Mouse (Mus musculus) E14TG2a.4 (cell line): Measurements from ENCODE around the gene Olfr139.

Experiments
- H3K27me3 ChIP-seq: 2 replicates; pipeline ENCODE4 v1.6.1; 2014; ENCODE audit warnings: low read length, control low read depth; ENCODE audit not compliant: insufficient read depth
- H3K36me3 ChIP-seq: 2 replicates; pipeline ENCODE4 v1.6.1; 2014; ENCODE audit warnings: low read length, control low read depth; ENCODE audit not compliant: insufficient read depth
- H3K4me1 ChIP-seq: replicated peaks from 2 replicates; pipeline ENCODE4 v1.6.1; 2014; ENCODE audit warnings: low read depth, low read length, control low read depth
- H3K4me3 ChIP-seq: replicated peaks from 2 replicates; pipeline ENCODE4 v1.5.1; 2014; ENCODE audit warnings: mild to moderate bottlenecking, low read length
- H3K9me3 ChIP-seq: 2 replicates; pipeline ENCODE4 v1.6.1; 2014; ENCODE audit warnings: low read length, control low read depth
- CTCF ChIP-seq: conservative IDR thresholded peaks from 2 replicates; pipeline ENCODE4 v1.5.1; 2014; ENCODE audit warnings: low read length
- NANOG ChIP-seq: IDR thresholded peaks from 2 replicates; pipeline ENCODE4 v1.6.1; 2014; ENCODE audit warnings: borderline replicate concordance, low read length, mixed read lengths
- POU5F1 ChIP-seq: IDR thresholded peaks from 2 replicates; pipeline ENCODE4 v1.6.1; 2014; ENCODE audit warnings: low read length, borderline replicate concordance

Olfr139 gene

GRCm38 (mm10) chr11:74056451-74056850 lies at the start of gene Olfr139, which contains the start of gene Olfr399:
Gene Olfr139 (minus strand): TSS chr11:74056551.
Gene Olfr399 (minus strand): TSS chr11:74056615.
- Histone ChIP-seq H3K4me3 (no peak within 1 kb of the TSS), H3K27me3 (no peaks in the 10 kb centered on the region), H3K4me1 (no peaks in the 10 kb centered on the region), H3K36me3 (no peaks in the 10 kb centered on the region), H3K9me3 (peaks cover 6% of the 10 kb centered on the region)
- no peak for TF ChIP-seq POU5F1
- TF ChIP-seq CTCF, result no peak
- TF ChIP-seq NANOG, result no peak

DNA sequence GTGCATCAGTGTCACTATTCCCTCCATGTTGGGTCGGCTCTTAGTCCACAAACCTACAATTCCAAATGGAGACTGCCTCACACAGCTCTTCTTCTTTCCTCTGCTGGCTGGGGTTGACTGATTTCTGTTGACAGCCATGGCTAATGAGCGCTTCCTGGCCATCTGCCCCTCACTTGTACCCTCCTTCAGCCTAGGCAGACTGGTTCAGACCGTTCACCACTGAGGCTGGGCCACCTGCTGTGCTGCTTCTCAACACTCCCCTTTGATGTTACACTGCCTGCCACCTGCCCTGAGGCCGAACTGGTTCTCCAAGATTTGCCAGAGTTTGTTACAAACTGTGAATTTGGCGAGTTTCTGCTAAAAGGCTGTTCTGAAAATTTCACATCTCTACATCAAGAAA lies 48.7 kb upstream of the Olfr139 start:
- no peaks in the 10 kb centered on the region for H3K4me1 ChIP-seq
- TF ChIP-seq CTCF (no peak), NANOG (no peak), POU5F1 (no peak)
- no peaks in the 10 kb centered on the region for H3K36me3 ChIP-seq
- H3K9me3 ChIP-seq, result peaks cover 48% of the 10 kb centered on the region
- no peaks in the 10 kb centered on the region for H3K27me3 ChIP-seq
- no peak overlapping the region for H3K4me3 ChIP-seq

DNA sequence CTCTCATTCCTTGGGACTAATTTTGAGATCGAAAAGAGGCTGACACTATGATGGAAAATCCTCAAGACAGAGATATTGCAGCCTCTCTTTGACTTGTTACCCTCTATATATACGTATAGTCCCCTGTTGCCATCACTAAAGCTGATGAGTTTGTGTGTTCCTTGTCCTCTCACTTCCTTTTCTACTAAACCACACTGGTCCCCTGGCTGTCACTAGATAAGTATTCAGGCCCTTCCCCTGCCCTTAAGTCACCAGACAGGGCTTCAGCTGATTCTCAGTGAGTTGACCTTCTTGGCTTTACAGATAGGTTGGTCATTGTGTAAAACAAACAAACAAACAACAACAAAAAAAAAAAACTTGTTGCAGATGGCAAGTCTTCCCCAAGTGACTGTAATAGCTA lies 45.2 kb upstream of the Olfr139 start:
- H3K9me3 ChIP-seq, result peaks cover 46% of the 10 kb centered on the region
- no peak for TF ChIP-seq CTCF
- no peak for TF ChIP-seq NANOG
- TF ChIP-seq POU5F1, result no peak
- H3K4me1 ChIP-seq, result no peaks in the 10 kb centered on the region
- H3K36me3 ChIP-seq, result no peaks in the 10 kb centered on the region
- no peak overlapping the region for H3K4me3 ChIP-seq
- no peaks in the 10 kb centered on the region for H3K27me3 ChIP-seq

DNA sequence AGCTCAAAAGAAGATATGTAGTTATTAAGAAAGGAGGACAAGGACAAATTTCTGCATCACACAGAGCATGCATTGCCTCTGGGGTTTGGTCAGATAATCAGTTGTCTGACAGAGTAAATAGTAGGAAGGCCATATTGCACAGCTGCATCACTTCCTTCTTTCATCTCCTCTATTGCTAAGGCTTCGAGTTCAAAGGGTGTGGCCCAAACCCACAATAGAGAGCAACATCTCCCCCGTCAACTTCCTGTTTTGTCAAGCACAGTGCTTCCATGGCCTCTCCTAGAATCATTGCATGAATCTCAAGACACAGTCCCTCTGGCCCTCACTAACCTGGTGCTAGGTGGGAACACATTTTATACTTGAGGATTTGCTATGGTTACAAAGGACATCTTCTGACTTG lies 44.4 kb upstream of the Olfr139 start:
- no peaks in the 10 kb centered on the region for H3K27me3 ChIP-seq
- no peak for TF ChIP-seq NANOG
- no peak for TF ChIP-seq CTCF
- no peak for TF ChIP-seq POU5F1
- no peaks in the 10 kb centered on the region for H3K4me1 ChIP-seq
- H3K4me3 ChIP-seq, result no peak overlapping the region
- H3K9me3 ChIP-seq, result peaks cover 46% of the 10 kb centered on the region
- no peaks in the 10 kb centered on the region for H3K36me3 ChIP-seq

- Histone ChIP-seq H3K27me3 (no peaks in the 10 kb centered on the region), H3K9me3 (peaks cover 2% of the 10 kb centered on the region; the same call in 1 of the 2 replicates), H3K4me1 (no peaks in the 10 kb centered on the region), H3K36me3 (no peaks in the 10 kb centered on the region), H3K4me3 (no peak within 1 kb of the TSS)
- TF ChIP-seq POU5F1, result no peak
- no peak for TF ChIP-seq NANOG
- no peak for TF ChIP-seq CTCF
These were observed 13.3 kb upstream of the Olfr139 start, which contains the start of gene Zfp616 for GRCm38 (mm10) chr11:74069655-74070054. Gene Zfp616 (plus strand): TSS chr11:74069955.

DNA sequence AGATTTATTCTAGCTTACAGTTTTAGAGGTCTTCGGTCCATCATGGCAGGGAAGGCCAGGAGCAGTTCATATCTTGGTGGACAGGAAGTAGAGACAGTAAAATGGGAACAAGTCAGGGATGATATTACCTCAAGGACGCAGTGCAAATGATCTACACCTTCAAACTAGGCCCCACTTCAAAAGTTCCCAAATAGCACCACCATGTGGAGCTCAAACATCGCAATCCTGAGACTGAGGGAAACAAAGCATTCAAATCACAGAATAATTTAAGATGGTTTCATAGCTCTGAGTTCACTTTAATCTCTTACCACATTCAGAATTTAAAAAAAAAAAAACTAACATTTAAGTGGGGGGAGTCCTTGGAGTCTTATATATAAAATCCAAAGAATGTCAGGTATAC lies 5.0 kb downstream of the Olfr139 start:
- no peaks in the 10 kb centered on the region for H3K9me3 ChIP-seq
- no peaks in the 10 kb centered on the region for H3K36me3 ChIP-seq
- no peaks in the 10 kb centered on the region for H3K4me1 ChIP-seq
- no peaks in the 10 kb centered on the region for H3K27me3 ChIP-seq
- no peak overlapping the region for H3K4me3 ChIP-seq
- TF ChIP-seq NANOG (no peak), POU5F1 (no peak), CTCF (no peak)
